Mouse (Mus musculus): ENCODE data around the gene Pla2r1.
A peak's percentile ranks its signal among the peaks of the same experiment; 100 is the strongest.

The Pla2r1 gene

GRCm38 (mm10) chr2:60552902-60553682 lies at the start of gene Pla2r1:
Gene Pla2r1, minus strand, starts transcription at chr2:60553308.
- peak; percentile 9 for DNase-seq

DNA sequence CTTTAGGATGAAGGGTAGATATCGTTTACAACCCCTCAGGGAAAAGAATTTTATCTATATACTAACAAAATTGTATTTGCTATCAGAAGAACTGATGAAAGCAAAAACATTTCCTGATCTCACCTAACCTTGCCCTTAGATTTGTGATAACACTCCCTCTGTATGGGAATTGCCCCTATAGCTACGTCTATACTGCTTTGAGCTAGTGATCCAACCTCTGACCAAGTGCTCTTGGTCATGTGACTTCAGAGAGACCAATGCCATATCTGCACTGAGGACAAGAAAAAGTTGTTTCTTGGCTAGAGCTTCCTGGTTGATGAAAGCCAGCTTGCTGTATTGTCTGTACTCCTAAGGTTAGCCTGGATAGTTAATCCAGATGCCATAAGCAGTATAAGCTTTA lies 48.2 kb upstream of the Pla2r1 start:
- DNase-seq = no peak

GRCm38 (mm10) chr2:60600863-60601262 lies 47.8 kb upstream of the Pla2r1 start:
- DNase-seq = no peak

DNA sequence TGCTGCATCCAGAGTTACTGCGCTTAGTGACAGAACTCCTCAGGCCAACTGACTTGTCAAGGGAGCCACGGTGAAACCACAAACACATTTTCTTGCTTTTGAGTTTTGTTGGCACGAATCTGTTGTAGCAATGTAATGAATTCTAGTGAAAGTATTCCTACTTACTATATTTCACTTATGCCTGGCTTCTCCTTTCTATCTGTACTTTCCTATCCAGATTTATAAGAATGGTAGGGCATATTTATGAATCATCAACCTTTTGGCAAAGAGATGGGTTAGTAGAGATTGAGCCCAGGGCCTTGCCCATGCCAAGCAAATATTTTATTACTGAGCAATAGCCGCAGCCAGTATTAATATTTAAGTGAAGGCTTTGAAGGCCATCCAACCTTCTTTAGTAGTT lies 30.3 kb upstream of the Pla2r1 start:
- DNase-seq = no peak

DNA sequence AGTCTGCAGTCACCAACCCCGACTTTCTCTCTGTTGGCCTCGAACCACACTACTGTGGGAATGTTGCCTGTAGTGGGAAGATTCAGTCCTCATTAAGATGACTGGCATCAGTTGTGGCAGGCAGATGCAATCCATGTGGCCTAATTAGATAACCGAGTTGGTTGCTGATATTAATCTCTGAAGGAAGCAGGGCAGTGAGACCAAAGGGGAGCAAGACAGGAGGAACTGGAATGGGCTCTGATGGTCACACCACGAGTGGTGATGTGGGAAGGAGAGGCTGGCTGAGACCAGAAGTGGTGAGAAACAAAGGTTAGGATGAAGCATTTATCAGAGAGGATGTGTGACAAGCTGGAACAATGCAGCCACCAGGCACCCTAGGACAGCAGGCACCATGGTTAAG lies 1.5 kb upstream of the Pla2r1 start:
- no peak for DNase-seq

- no peak for DNase-seq
Measured at GRCm38 (mm10) chr2:60552177-60552901, 769 bp downstream of the Pla2r1 start.

DNA sequence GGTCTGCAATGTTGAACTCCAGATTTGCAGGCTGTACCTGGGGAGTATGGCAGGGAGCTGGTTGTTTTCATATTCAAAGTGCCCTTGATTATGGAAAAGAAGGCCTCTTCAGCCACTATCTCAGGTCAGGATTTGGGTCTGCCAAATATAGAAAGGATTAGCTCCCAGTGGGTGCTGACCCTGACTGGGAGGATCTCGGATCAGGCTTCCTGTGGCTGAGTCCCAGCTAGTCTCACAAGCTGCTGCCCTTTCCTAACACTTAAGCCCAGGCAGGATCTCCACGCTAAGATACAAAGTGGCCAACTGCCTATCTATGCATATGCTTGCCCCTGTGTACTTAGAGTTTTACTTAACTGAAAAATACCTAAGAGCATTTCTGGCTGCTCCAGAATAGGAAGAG lies 1.4 kb downstream of the Pla2r1 start:
- DNase-seq = no peak

- DNase-seq = no peak
Measured at GRCm38 (mm10) chr2:60550521-60550920, 2.6 kb downstream of the Pla2r1 start.

GRCm38 (mm10) chr2:60549851-60550250 lies 3.3 kb downstream of the Pla2r1 start:
- DNase-seq = no peak

DNA sequence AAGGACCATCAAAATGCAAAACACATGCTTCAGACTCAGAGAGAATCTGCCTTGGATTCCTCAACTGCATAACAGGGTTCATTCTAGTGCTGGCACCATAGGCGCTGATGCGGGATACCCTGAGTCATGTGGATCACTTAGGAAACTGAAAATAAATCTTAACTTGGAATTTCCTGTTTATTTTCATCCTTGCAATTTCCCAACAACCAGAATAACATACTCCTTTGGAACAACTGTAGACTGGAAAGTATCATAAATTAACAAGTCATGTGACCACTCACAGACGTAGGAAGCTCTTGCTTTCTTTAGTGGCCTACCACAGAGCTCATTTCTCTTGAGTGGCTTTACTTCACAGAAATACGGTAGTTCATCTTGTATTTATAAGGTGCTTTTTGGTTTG lies 7.0 kb downstream of the Pla2r1 start:
- DNase-seq = no peak

DNA sequence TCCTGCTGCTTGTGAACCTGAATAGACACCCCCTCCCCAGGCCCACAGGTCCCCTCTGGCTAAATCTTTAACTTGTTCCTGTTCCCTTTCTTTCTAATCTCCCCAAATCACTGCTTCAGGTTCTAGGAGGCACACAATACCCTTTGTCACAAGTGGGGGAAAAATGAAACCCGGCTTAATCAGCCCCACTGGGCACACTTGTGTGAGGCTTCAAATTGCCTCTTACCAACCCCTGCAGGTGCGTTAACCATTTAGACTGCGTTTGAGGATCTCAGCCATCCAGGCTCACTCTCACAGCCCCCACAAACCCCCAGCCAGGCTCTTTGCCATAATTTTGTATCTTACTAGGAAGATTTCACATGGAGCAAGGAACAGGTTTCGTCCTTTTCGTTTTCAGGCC lies 9.1 kb downstream of the Pla2r1 start:
- no peak for DNase-seq

- no peak for DNase-seq
Measured at GRCm38 (mm10) chr2:60541745-60542144, 11.4 kb downstream of the Pla2r1 start.

DNA sequence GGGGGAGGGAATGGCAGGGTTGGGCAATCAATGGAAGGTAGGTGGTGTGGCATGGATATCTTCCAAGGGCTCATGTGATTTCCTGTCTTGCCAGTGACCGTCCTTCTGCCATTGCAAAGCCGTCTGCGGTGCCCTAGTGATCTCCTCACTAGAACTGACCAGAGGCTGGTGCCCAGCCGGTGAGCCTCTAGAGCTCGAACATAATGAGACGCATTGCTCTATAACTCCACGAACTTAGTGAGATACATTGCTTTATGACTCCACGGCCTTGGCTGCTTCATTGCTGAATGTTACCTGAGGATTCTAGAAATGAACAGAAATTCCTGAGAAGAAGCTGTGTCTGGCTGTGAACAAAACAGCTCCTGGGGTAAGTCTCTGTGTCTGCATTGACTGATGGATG lies 12.8 kb downstream of the Pla2r1 start:
- no peak for DNase-seq

DNA sequence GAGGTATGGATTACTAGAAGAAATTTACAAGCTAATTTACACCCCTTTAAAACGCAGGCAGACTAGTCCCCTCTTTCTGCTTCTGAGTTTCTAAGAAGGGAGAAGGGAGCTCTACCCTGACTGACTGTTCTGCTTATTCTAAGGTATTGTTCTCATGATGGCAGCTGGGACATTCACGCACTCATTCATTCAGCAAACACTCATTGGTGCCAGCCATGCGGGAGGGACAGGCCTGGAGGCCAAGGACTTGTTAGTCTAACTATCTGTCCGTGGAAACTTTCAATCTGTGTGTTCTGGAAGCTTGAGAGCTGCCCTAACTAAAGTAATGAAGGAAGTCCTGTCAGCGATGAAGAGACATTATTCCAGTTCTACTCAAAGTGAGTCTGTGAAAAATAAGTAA lies 14.4 kb downstream of the Pla2r1 start:
- no peak for DNase-seq

GRCm38 (mm10) chr2:60538274-60538673 lies 14.8 kb downstream of the Pla2r1 start:
- no peak for DNase-seq

DNA sequence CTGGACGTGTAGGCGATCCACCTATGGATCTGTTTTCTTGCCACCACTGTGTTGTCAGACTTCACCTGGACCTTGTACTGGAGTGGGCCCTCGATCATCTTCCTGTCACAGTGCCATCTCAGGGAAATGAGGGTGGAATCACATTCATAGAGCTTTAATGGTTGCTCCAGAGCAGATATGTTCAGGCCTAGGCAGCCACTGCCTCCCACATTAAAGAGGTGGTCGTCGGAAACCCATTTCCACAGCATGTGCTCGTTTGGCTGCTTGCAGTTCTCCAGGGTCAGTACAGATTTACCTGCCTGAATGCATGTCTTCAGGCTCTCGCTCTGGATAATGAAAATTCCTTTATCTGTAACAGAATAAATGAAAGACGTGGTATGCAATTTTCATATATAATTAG lies 18.4 kb downstream of the Pla2r1 start:
- no peak for DNase-seq

GRCm38 (mm10) chr2:60533026-60533425 lies 20.1 kb downstream of the Pla2r1 start:
- no peak for DNase-seq

- no peak for DNase-seq
Measured at GRCm38 (mm10) chr2:60532495-60532894, 20.6 kb downstream of the Pla2r1 start.

DNA sequence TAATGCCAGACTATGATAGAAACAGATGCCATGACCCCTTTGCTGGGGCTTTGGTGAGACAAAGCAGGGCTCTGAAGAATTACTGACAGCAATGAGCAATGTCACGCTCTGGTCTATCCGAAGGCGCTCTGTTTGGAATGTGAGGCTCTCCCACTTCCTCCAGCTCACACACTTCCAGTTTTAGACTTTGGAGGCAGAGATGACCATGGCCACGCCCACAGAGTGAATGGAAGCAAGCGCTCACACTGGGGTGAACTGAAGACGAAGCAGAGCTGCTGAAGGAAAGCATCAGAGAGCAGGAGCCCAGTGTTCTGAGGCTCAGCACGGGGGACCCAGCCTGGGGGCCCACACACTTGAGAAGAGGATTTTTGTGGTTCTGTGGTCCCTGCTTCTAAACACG lies 37.3 kb downstream of the Pla2r1 start:
- DNase-seq = no peak

- no peak for DNase-seq
Measured at GRCm38 (mm10) chr2:60514863-60515262, 38.2 kb downstream of the Pla2r1 start.

DNA sequence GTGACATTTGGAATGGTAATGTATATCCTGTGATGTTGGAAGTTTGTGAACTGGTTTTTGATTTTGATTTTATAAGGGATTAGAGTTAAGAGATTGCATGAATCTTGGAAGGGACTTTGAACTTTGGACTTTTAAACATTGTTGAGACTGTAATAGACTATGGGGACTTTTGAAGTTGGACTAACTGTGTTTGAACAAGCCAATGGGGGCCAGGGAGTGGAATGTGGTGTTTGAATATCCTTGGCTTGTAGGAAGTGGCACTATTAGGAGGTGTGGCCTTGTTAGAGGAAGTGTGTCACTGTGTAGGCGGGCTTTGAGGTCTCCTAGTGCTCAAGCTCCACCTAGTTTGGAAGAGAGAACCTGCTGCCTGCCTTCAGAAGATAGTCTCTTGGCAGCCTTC lies 42.4 kb downstream of the Pla2r1 start:
- DNase-seq = no peak

DNA sequence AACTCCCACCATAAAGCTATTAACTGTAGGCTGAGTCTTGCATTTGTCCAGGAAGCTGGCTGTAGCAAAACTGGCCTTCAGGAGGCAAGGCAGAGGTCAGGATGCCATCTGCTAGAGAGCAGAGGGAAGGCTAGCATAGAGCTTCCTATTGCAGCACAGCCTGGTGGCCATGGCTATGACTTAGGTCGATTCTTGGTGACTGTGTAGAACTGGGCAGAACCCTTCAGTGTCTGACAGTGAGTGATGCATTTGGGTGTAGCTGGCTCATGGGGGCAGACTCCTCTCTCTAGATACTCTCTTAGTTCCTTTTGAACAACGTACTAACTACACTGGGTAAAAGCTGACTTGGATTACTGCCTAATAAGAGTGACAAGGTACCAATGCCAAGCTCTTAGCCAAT lies 48.0 kb downstream of the Pla2r1 start:
- no peak for DNase-seq

GRCm38 (mm10) chr2:60504718-60505117 lies 48.4 kb downstream of the Pla2r1 start:
- DNase-seq = no peak

GRCm38 (mm10) chr2:60503991-60504390 lies 49.1 kb downstream of the Pla2r1 start:
- DNase-seq = no peak
